Mouse (Mus musculus) central nervous system, embryonic 11.5 days (tissue): ENCODE results near the gene Fgfr1op2. TPM values are rescaled to one million over a fixed set of nuclear protein-coding genes. Genes with fewer than 3 reads are reported as not detected.

Source experiments
- polyA plus RNA-seq: library from polyadenylated mRNA; depleted of rRNA; stranded (reverse); fragments of >200 nt; gene quantifications from 2 replicates; pipeline ENCODE4 v1.2.3, GENCODE M21; 2012; rRNA removed

Fgfr1op2 gene
- 61.8 and 63.8 TPM in 2 replicates for polyA plus RNA-seq

DNA sequence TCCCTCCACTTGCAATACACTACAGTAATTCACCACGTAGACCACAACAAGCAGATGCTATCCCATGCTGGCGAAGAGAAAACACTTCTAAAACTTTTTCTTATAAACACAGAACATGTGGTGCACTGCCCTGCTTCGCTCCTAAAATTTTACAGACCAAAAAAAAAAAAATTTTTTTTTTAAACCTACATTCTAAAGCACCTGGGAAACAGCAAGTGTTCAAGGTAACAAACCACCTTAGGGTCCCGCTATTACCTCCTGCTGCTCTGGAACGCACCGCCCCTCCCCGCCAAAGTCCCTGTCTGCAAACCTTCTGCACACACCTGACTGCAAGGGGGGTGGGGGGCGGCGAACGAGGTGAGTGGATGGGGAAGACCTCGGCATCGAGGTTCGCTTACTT, at the start of gene Fgfr1op2:
Fgfr1op2 (plus strand) TSS at position 301 of the 400 bp plus-strand sequence.

DNA sequence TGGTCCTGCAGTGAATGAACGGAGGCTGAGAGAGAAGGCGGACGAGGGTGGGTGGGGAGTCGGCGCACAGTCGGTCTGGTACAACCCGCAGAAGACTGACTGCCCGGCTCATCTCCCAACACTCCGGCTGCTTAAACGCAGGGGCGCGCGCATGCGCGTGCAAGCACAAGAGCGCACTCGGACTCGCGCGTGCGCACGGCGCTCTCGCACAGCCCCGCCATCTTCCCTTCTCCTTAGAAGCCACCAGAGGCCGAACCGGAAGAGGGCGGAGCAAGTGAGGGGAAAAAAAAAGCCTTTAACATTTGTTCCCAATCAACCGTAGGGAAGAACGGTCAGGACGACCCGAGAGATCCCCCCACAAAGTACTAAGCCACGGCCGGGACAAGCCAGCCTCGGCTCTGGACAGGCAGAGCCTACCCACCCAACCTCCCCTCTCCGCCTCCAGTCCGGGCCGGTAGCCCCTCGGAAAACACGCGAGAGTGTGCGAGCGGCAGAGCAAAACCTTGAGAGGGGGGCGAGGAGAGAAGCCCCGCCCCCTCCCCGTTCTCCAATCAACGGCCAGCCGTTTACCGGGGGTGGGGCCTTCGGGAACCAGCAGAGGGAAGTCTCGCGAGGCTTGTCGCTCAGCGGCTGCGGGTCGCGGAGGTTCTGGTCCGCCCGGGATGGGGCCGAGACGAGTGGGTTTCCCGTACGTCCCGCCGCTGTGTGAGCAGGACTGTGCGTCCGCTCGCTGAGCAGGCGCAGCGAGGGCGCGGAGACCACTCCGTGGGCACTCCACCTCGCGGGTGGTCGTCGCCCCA, 507 bp downstream of the Fgfr1op2 start, which contains the start of gene Ints13:
Ints13 (minus strand) TSS at position 526 of the 800 bp plus-strand sequence.

DNA sequence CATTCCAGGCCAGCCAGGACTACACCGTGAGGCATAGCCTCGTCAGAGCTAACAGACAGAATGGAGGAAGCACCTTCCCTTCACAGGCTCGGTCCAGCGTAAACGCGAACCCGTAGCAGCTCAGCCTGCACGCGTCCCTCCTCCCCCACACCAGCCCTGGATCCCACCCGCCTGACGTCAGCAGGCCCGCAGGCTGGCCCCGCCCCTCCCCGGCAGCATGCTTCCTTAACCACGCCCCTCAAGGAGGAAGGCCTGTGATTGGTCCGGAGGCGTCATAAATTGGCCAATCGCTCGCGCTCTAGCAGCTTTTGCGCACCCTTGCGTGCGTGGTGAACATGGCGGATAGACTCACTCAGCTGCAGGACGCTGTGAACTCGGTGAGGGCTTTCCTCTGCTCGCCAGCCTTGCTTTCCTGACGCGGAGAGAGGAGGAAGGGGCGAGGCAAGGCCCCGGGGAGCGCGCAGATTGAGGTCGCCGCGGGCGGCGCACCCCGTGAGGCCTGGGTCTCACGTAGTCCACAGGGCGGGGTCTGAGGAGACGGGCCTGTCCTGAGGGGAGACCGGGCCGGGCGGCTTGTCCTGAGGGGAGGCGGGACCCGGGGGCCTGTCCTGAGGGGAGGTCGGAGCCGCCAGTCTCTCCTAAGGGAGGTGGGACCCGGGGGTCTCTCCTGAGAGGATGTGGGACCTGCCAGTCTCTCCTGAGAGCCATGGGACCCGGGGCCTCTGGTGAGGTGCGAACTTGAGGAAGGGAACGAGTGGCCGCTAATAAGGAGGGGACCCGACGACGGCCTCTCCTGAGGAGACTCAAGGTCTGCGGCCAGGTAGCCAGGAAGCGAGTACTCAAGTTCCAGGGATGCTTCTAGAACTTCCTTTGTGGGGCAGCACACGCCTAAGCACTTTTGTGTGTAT, 65.5 kb downstream of the Fgfr1op2 start, which contains the start of the genes Med21 and Tm7sf3:
Med21 (plus strand) TSS at position 272 of the 908 bp plus-strand sequence.
Tm7sf3 (minus strand) TSS at position 549 of the 908 bp plus-strand sequence.

Other genes with a start within 250 kb of the Fgfr1op2 start
- gene Itpr2, start 75.0 kb upstream of the Fgfr1op2 start, polyA plus RNA-seq = 1.3 and 1.8 TPM in 2 replicates
- 87.7 and 146 TPM in 2 replicates for gene Ints13, start 632 bp downstream of the Fgfr1op2 start, polyA plus RNA-seq
- gene Med21, start 65.3 kb downstream of the Fgfr1op2 start, polyA plus RNA-seq = 51.2 and 115 TPM in 2 replicates
- gene Tm7sf3, start 65.6 kb downstream of the Fgfr1op2 start, polyA plus RNA-seq = 8.9 and 14.7 TPM in 2 replicates
- gene Stk38l, start 147.8 kb downstream of the Fgfr1op2 start, polyA plus RNA-seq = 11.4 and 13.7 TPM in 2 replicates
- 2.5 and 8.8 TPM in 2 replicates for gene Arntl2, start 218.9 kb downstream of the Fgfr1op2 start, polyA plus RNA-seq